Mouse (Mus musculus): ENCODE measurements at regions not wholly inside any gene's neighbourhood (a gene's known extent, or its start where the extent isn't known, plus 50 kb on each side); places are given as distances from the start of the nearest gene placed in this dataset.

GRCm38 (mm10) chr3:37940016-37940415 is 215.7 kb upstream of the Gm5148 start:
- no peak for TF ChIP-seq GABPA (IDR thresholded peaks at IDR 0.05; ENCODE audit: low read depth, low read length)
- TF ChIP-seq HCFC1 (IDR thresholded peaks at IDR 0.05; ENCODE audit: low read depth, low read length), result no peak
- TF ChIP-seq NRF1 (IDR thresholded peaks at IDR 0.05; ENCODE audit: insufficient read depth, low read depth, low read length, poor library complexity, severe bottlenecking), result no peak
- no peak for TF ChIP-seq MAFK (IDR thresholded peaks at IDR 0.05; ENCODE audit: borderline replicate concordance, low read depth, low read length)
- TF ChIP-seq TAL1 (IDR thresholded peaks at IDR 0.05; ENCODE audit: low read length), result no peak
- TF ChIP-seq ETS1 (IDR thresholded peaks at IDR 0.05; ENCODE audit: low read depth, low read length), result no peak
- TF ChIP-seq ZNF384 (IDR thresholded peaks at IDR 0.05; ENCODE audit: low read depth, low read length), result no peak
- H3K36me3 ChIP-seq (ENCODE audit: control insufficient read depth in 1 of 2, insufficient read depth in 2 of 2, low read length in 2 of 2), result no peaks in the 10 kb centered on the region; a peak in 1 of 4 replicates
- H3K27me3 ChIP-seq (ENCODE audit: control insufficient read depth in 1 of 2, insufficient read depth in 2 of 2, low read length in 2 of 2), result no peaks in the 10 kb centered on the region; a peak in 1 of 4 replicates
- no peak overlapping the region for H3K9ac ChIP-seq (ENCODE audit: control insufficient read depth, low read depth, low read length, poor library complexity, severe bottlenecking)
- no peak overlapping the region for H3K27ac ChIP-seq (ENCODE audit: control insufficient read depth, low read depth, low read length)
- no peaks in the 10 kb centered on the region for H3K4me1 ChIP-seq (ENCODE audit: control insufficient read depth in 1 of 2, insufficient read depth in 2 of 2, low read length in 2 of 2)
- DNase-seq (ENCODE audit: low read depth, low spot score), result no peak
- H3K79me2 ChIP-seq (ENCODE audit: control insufficient read depth, insufficient read depth, low read length, poor library complexity), result no peaks in the 10 kb centered on the region
- H3K9me3 ChIP-seq (replicated peaks; ENCODE audit: insufficient read depth, low read length), result no peaks in the 10 kb centered on the region
- H3K4me3 ChIP-seq (ENCODE audit: control insufficient read depth in 1 of 2, insufficient read depth in 1 of 2, low read depth in 2 of 2, low read length in 2 of 2), result no peak overlapping the region

- Histone ChIP-seq H3K27me3 (ENCODE audit: control insufficient read depth in 1 of 2, insufficient read depth in 2 of 2, low read length in 2 of 2) (no peaks in the 10 kb centered on the region; a peak in 1 of 4 replicates), H3K36me3 (ENCODE audit: control insufficient read depth in 1 of 2, insufficient read depth in 2 of 2, low read length in 2 of 2) (no peaks in the 10 kb centered on the region; a peak in 1 of 4 replicates), H3K79me2 (ENCODE audit: control insufficient read depth, insufficient read depth, low read length, poor library complexity) (no peaks in the 10 kb centered on the region), H3K4me3 (ENCODE audit: control insufficient read depth in 1 of 2, insufficient read depth in 1 of 2, low read depth in 2 of 2, low read length in 2 of 2) (no peak overlapping the region), H3K9ac (ENCODE audit: control insufficient read depth, low read depth, low read length, poor library complexity, severe bottlenecking) (no peak overlapping the region), H3K4me1 (ENCODE audit: control insufficient read depth in 1 of 2, insufficient read depth in 2 of 2, low read length in 2 of 2) (no peaks in the 10 kb centered on the region), H3K27ac (ENCODE audit: control insufficient read depth, low read depth, low read length) (no peak overlapping the region), H3K9me3 (replicated peaks; ENCODE audit: insufficient read depth, low read length) (no peaks in the 10 kb centered on the region)
- DNase-seq (ENCODE audit: low read depth, low spot score), result no peak
- TF ChIP-seq SIN3A (IDR thresholded peaks at IDR 0.05; ENCODE audit: low read length), result no peak
- no peak for TF ChIP-seq USF1 (IDR thresholded peaks at IDR 0.05; ENCODE audit: low read depth, low read length)
- no peak for TF ChIP-seq ZC3H11A (IDR thresholded peaks at IDR 0.05; ENCODE audit: low read depth, low read length)
- TF ChIP-seq RAD21 (IDR thresholded peaks at IDR 0.05; ENCODE audit: low read depth, low read length), result no peak
- no peak for TF ChIP-seq MAFK (IDR thresholded peaks at IDR 0.05; ENCODE audit: borderline replicate concordance, low read depth, low read length)
- TF ChIP-seq TCF12 (IDR thresholded peaks at IDR 0.05; ENCODE audit: low read depth, low read length), result no peak
- TF ChIP-seq NRF1 (IDR thresholded peaks at IDR 0.05; ENCODE audit: insufficient read depth, low read depth, low read length, poor library complexity, severe bottlenecking), result no peak
- no peak for TF ChIP-seq MAZ (IDR thresholded peaks at IDR 0.05; ENCODE audit: low read depth, low read length)
- no peak for TF ChIP-seq BHLHE40 (IDR thresholded peaks at IDR 0.05; ENCODE audit: borderline replicate concordance, low read depth, low read length)
- TF ChIP-seq MYB (IDR thresholded peaks at IDR 0.05; ENCODE audit: low read depth, low read length), result no peak
- no peak for TF ChIP-seq EP300 (IDR thresholded peaks at IDR 0.05; ENCODE audit: low read depth in 1 of 2, low read length in 2 of 2)
Observed at GRCm38 (mm10) chr3:37938870-37939269, 214.6 kb upstream of the Gm5148 start.
